Mouse (Mus musculus) intestine, embryonic 16.5 days (tissue): ENCODE measurements at regions not wholly inside any gene's neighbourhood (a gene's known extent, or its start where the extent isn't known, plus 50 kb on each side); places are given as distances from the start of the nearest gene placed in this dataset.
"Not testable (repeated sequence)": the region's sequence is repeated elsewhere in the genome, so short reads cannot be mapped to it uniquely, and the experiment has no call there.

Source experiments
- ATAC-seq: fragments of 200-750 bp; cut with Nextera tagmentation; 2 replicates; pipeline ENCODE4 v1.8.0; 2017; ENCODE audit warnings: moderate TSS enrichment, moderate library complexity
- H3K27ac ChIP-seq: fragments of 300-500 bp; sonication (generic); 2 replicates; pipeline ENCODE4 v1.5.1; 2014; ENCODE audit warnings: mild to moderate bottlenecking, low read length
- H3K27me3 ChIP-seq: fragments of 300-500 bp; sonication (generic); replicated peaks from 2 replicates; pipeline ENCODE4 v1.6.1; 2014; ENCODE audit warnings: low read length, control low read depth, mixed read lengths; ENCODE audit not compliant: control insufficient read depth, insufficient read depth
- H3K36me3 ChIP-seq: fragments of 300-500 bp; sonication (generic); 2 replicates; pipeline ENCODE4 v1.6.1; 2014; ENCODE audit warnings: low read length, control low read depth; ENCODE audit not compliant: control insufficient read depth, insufficient read depth
- H3K4me1 ChIP-seq: fragments of 300-500 bp; sonication (generic); 2 replicates; pipeline ENCODE4 v1.6.1; 2014; ENCODE audit warnings: low read length, control low read depth, mixed read lengths; ENCODE audit not compliant: control insufficient read depth, insufficient read depth
- H3K4me2 ChIP-seq: fragments of 300-500 bp; sonication (generic); 2 replicates; pipeline ENCODE4 v1.6.1; 2014; ENCODE audit warnings: low read depth, low read length, control low read depth
- H3K4me3 ChIP-seq: fragments of 300-500 bp; sonication (generic); 2 replicates; pipeline ENCODE4 v1.5.1; 2014; ENCODE audit warnings: mild to moderate bottlenecking, low read length
- H3K9ac ChIP-seq: fragments of 300-500 bp; sonication (generic); 2 replicates; pipeline ENCODE4 v1.6.1; 2014; ENCODE audit warnings: low read depth, low read length
- H3K9me3 ChIP-seq: fragments of 300-500 bp; sonication (generic); 2 replicates; pipeline ENCODE4 v1.6.1; 2016; ENCODE audit warnings: low read length, control low read depth; ENCODE audit not compliant: control insufficient read depth
- whole genome bisulfite sequencing: fragments of 180-500 bp; shearing (Covaris S2); extraction: QIAGEN DNeasy Blood & Tissue Kit; methylation state at CpG from one replicate; pipeline ENCODE4 v1.1.7; 2014; 5-methylcytosine and 5-hydroxymethylcytosine counted together

DNA sequence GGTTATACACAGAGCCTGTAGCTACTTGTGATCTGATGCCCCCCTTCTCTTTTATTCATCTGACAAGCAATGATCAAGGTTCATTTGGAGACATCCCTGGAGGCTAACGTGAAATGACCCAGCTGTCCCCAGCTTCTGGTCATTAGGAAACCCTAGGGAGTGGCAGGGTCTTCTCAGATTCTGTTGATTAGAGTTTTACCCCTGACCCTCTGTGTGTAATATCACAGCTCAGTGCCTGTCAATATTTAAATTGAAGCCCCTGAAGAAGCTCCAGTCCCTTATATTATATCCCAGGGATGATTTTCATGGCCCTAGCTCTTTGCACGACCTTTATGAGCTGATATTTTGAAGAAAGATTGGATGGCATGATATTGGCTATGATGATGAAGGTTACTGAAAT lies 508.5 kb upstream of the Igfbp7 start:
- no peak for ATAC-seq
- H3K27ac ChIP-seq: no peak overlapping the region
- no peaks in the 10 kb centered on the region for H3K36me3 ChIP-seq
- 57% methylated on average over 2 of the region's 2 CpGs for WGBS
- H3K27me3 ChIP-seq: no peaks in the 10 kb centered on the region
- H3K9ac ChIP-seq: no peak overlapping the region
- no peaks in the 10 kb centered on the region for H3K4me1 ChIP-seq
- no peak overlapping the region for H3K4me2 ChIP-seq
- no peak overlapping the region for H3K4me3 ChIP-seq
- no peaks in the 10 kb centered on the region for H3K9me3 ChIP-seq

DNA sequence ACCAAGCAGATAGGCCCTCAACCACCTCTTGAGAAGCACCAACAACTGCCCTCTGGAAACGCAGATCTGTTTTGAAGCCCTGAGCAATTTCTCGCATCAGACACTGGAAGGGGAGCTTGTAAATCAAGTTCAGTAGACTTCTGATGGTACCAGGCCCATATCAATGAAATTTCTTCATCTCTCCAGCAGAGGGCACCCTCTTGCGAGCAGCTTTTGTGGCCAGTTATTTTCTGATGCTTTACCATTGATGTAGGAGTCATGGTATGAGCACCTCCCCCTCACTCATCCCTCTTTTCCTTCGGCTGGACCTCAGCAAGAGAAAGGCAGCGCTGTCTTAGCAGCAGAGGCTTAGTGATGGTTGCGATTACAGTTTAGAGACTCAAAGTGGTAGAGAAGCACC lies 501.4 kb upstream of the Igfbp7 start:
- WGBS: 50% methylated on average over 6 of the region's 6 CpGs
- no peak overlapping the region for H3K9ac ChIP-seq
- H3K9me3 ChIP-seq: no peaks in the 10 kb centered on the region
- H3K27me3 ChIP-seq: no peaks in the 10 kb centered on the region
- ATAC-seq: no peak
- H3K4me2 ChIP-seq: no peak overlapping the region
- no peaks in the 10 kb centered on the region for H3K4me1 ChIP-seq
- H3K27ac ChIP-seq: no peak overlapping the region
- H3K36me3 ChIP-seq: no peaks in the 10 kb centered on the region
- no peak overlapping the region for H3K4me3 ChIP-seq

DNA sequence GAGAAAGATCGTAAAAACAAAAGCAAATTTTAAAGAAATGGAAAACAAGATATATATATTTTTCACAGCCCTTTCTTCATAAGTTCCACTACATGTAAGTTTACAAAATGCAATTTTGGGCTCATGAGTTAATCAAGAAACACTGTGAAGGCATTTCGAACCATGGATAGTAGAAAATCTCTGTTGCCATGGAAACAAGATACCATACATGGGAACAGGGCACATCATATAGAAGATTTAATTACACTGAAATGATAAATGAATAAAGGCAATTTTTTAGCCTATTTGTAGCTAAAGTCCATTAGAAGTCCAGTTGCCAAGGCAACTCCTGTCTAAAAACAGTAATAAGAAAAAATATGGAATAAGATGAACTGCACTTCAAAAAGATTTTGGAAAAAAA lies 484.2 kb upstream of the Igfbp7 start:
- not testable (repeated sequence) for H3K4me3 ChIP-seq, ATAC-seq, H3K4me1 ChIP-seq

GRCm38 (mm10) chr5:77888534-77888933 lies 480.7 kb upstream of the Igfbp7 start:
- Histone ChIP-seq H3K27me3 (no peaks in the 10 kb centered on the region), H3K4me1 (no peaks in the 10 kb centered on the region), H3K4me3 (no peak overlapping the region), H3K9ac (no peak overlapping the region), H3K36me3 (no peaks in the 10 kb centered on the region), H3K4me2 (no peak overlapping the region), H3K27ac (no peak overlapping the region), H3K9me3 (no peaks in the 10 kb centered on the region)
- WGBS: 49% methylated on average over 9 of the region's 9 CpGs
- no peak for ATAC-seq

More for the DNA sequence above, 484.2 kb upstream of the Igfbp7 start:
- H3K4me2 ChIP-seq, H3K27ac ChIP-seq, H3K9me3 ChIP-seq, H3K9ac ChIP-seq, H3K27me3 ChIP-seq, H3K36me3 ChIP-seq: not testable (repeated sequence)
- 80% methylated on average over 1 of the region's 2 CpGs for WGBS

DNA sequence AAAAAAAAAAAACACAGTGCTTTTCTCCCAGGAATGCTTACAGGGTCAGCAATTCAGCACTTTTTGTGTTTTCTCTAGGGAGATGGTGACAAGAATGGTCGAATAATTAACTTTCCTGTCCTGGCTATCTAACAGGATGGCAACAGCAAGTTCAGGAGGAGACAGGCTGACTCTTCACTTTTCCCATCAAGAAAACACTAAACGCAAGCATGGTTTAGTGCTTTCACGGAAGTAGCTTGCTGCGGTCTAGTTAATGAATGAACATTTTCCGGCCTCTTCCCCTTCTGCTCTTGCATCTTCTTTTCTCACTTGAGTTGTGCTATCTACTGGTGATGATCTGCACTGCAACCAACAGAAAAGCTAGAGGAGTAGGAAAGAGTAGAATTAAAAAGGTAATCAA lies 463.6 kb upstream of the Igfbp7 start:
- WGBS: 57% methylated on average over 5 of the region's 5 CpGs
- no peak overlapping the region for H3K9ac ChIP-seq
- H3K9me3 ChIP-seq: no peaks in the 10 kb centered on the region
- no peaks in the 10 kb centered on the region for H3K27me3 ChIP-seq
- H3K4me1 ChIP-seq: no peaks in the 10 kb centered on the region
- no peaks in the 10 kb centered on the region for H3K36me3 ChIP-seq
- ATAC-seq: no peak
- H3K4me2 ChIP-seq: no peak overlapping the region
- no peak overlapping the region for H3K4me3 ChIP-seq
- no peak overlapping the region for H3K27ac ChIP-seq

DNA sequence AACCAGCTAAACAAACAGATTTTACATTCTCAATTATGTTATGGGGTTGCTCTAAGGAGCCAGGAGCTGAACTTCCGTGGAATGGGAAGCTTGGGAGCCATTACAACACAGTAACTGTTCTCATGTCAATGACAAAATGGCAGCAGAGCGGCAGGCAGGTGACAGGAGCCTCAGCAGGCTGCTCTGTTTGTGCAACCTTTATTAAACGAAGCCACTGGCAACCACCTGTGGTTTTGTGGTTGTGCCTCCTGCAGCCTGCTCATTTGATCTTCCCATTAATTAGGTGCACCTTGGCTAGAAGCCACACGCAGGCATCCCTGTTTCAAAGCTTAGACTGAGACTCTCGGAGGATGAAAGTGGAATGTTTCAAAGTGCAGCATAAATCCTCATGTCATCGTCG lies 457.5 kb upstream of the Igfbp7 start:
- Histone ChIP-seq H3K4me1 (no peaks in the 10 kb centered on the region), H3K27ac (no peak overlapping the region), H3K9ac (no peak overlapping the region), H3K27me3 (no peaks in the 10 kb centered on the region), H3K4me3 (no peak overlapping the region), H3K4me2 (no peak overlapping the region), H3K36me3 (no peaks in the 10 kb centered on the region), H3K9me3 (no peaks in the 10 kb centered on the region)
- ATAC-seq: no peak
- 69% methylated on average over 7 of the region's 7 CpGs for WGBS

- Histone ChIP-seq H3K4me3 (no peak overlapping the region), H3K27me3 (no peaks in the 10 kb centered on the region), H3K4me1 (no peaks in the 10 kb centered on the region), H3K9me3 (no peaks in the 10 kb centered on the region), H3K27ac (no peak overlapping the region), H3K36me3 (no peaks in the 10 kb centered on the region), H3K4me2 (no peak overlapping the region), H3K9ac (no peak overlapping the region)
- ATAC-seq: no peak
- 82% methylated on average over 6 of the region's 6 CpGs for WGBS
Measured at GRCm38 (mm10) chr5:77855191-77855590, 447.4 kb upstream of the Igfbp7 start.

GRCm38 (mm10) chr5:77853999-77854784 lies 446.4 kb upstream of the Igfbp7 start:
- H3K27ac ChIP-seq: no peak overlapping the region
- no peak overlapping the region for H3K4me3 ChIP-seq
- H3K27me3 ChIP-seq: no peaks in the 10 kb centered on the region
- H3K36me3 ChIP-seq: no peaks in the 10 kb centered on the region
- ATAC-seq: no peak
- no peaks in the 10 kb centered on the region for H3K4me1 ChIP-seq
- no peak overlapping the region for H3K4me2 ChIP-seq
- 66% methylated on average over 12 of the region's 12 CpGs for WGBS
- no peaks in the 10 kb centered on the region for H3K9me3 ChIP-seq
- H3K9ac ChIP-seq: no peak overlapping the region

GRCm38 (mm10) chr5:77851645-77852044 lies 443.8 kb upstream of the Igfbp7 start:
- WGBS: 87% methylated on average over 3 of the region's 3 CpGs
- ATAC-seq: no peak
- Histone ChIP-seq H3K27ac (no peak overlapping the region), H3K36me3 (no peaks in the 10 kb centered on the region), H3K4me1 (no peaks in the 10 kb centered on the region), H3K4me2 (no peak overlapping the region), H3K4me3 (no peak overlapping the region), H3K27me3 (no peaks in the 10 kb centered on the region), H3K9ac (no peak overlapping the region), H3K9me3 (no peaks in the 10 kb centered on the region)
